Mouse (Mus musculus) liver, embryonic 14.5 days (tissue): ENCODE measurements at regions not wholly inside any gene's neighbourhood (a gene's known extent, or its start where the extent isn't known, plus 50 kb on each side); places are given as distances from the start of the nearest gene placed in this dataset.

ENCODE experiments used
- ATAC-seq: fragments of 200-750 bp; cut with Nextera tagmentation; 2 replicates; pipeline ENCODE4 v1.8.0; 2017; ENCODE audit warnings: moderate number of reproducible peaks, mild to moderate bottlenecking, moderate library complexity; ENCODE audit not compliant: insufficient read depth
- DNase-seq, 3 experiments: peaks; one replicate each; pipeline ENCODE4 v3.0.0-alpha.2; 2012 to 2013; ENCODE audit warnings: low read depth in 3 of 3, low spot score in 3 of 3
- H3K27ac ChIP-seq: fragments of 300-500 bp; sonication (generic); 2 replicates; pipeline ENCODE4 v1.5.1; 2014; ENCODE audit warnings: moderate library complexity, mild to moderate bottlenecking, control low read depth, inconsistent platforms
- H3K27me3 ChIP-seq: fragments of 300-500 bp; sonication (generic); 2 replicates; pipeline ENCODE4 v1.6.1; 2014; ENCODE audit warnings: mild to moderate bottlenecking, low read length, moderate library complexity; ENCODE audit not compliant: control insufficient read depth, insufficient read depth
- H3K36me3 ChIP-seq: fragments of 300-500 bp; sonication (generic); replicated peaks from 2 replicates; pipeline ENCODE4 v1.6.1; 2014; ENCODE audit warnings: low read depth; ENCODE audit not compliant: control insufficient read depth, insufficient read depth
- H3K4me1 ChIP-seq, 2 experiments: fragments of 200-500 bp in 1 of 2; fragments of 300-500 bp in 1 of 2; sonication (generic) in 1 of 2; replicated peaks; 2 replicates each; pipeline ENCODE4 v1.6.1; 2012 to 2014; ENCODE audit warnings: antibody characterized with exemption in 1 of 2, inconsistent platforms in 1 of 2, low read length in 1 of 2; ENCODE audit not compliant: control insufficient read depth in 2 of 2, insufficient read depth in 2 of 2
- H3K4me2 ChIP-seq: fragments of 300-500 bp; sonication (generic); 2 replicates; pipeline ENCODE4 v1.6.1; 2014; ENCODE audit warnings: low read depth, mild to moderate bottlenecking, control low read depth, moderate library complexity
- H3K4me3 ChIP-seq, 2 experiments: fragments of 200-500 bp in 1 of 2; fragments of 300-500 bp in 1 of 2; sonication (generic) in 1 of 2; 2 replicates each; pipeline ENCODE4 v1.5.1; 2012 to 2014; ENCODE audit warnings: low read depth in 2 of 2, low read length in 2 of 2, mild to moderate bottlenecking in 2 of 2, control low read depth in 1 of 2, inconsistent platforms in 1 of 2, moderate library complexity in 1 of 2; ENCODE audit not compliant: insufficient read depth in 1 of 2
- H3K9ac ChIP-seq: fragments of 300-500 bp; sonication (generic); replicated peaks from 2 replicates; pipeline ENCODE4 v1.6.1; 2014; ENCODE audit warnings: mild to moderate bottlenecking, control low read depth, moderate library complexity
- H3K9me3 ChIP-seq: fragments of 300-500 bp; sonication (generic); 2 replicates; pipeline ENCODE4 v1.6.1; 2016; ENCODE audit warnings: low read length, mixed read lengths; ENCODE audit not compliant: control insufficient read depth
- CTCF ChIP-seq: IDR thresholded peaks from 2 replicates; pipeline ENCODE4 v1.5.1; 2016; ENCODE audit warnings: antibody characterized with exemption, low read depth, control low read depth
- EP300 ChIP-seq: IDR thresholded peaks from 2 replicates; pipeline ENCODE4 v1.6.1; 2016; ENCODE audit warnings: antibody characterized with exemption, low read depth
- WGBS: fragments of 180-500 bp; shearing (Covaris S2); extraction: QIAGEN DNeasy Blood & Tissue Kit; methylation state at CpG from one replicate; pipeline ENCODE4 v1.1.7; 2014; ENCODE audit not compliant: insufficient replicate concordance; 5-methylcytosine and 5-hydroxymethylcytosine counted together

- Histone ChIP-seq H3K4me2 (no peak overlapping the region), H3K27ac (no peak overlapping the region), H3K4me3 (no peak overlapping the region), H3K36me3 (no peaks in the 10 kb centered on the region), H3K4me1 (no peaks in the 10 kb centered on the region), H3K27me3 (no peaks in the 10 kb centered on the region), H3K9ac (no peak overlapping the region), H3K9me3 (no peaks in the 10 kb centered on the region)
- TF ChIP-seq CTCF (no peak), EP300 (no peak)
- DNase-seq, result no peak
- 16% methylated on average over 2 of the region's 2 CpGs for WGBS
- no peak for ATAC-seq
These were observed 525.4 kb downstream of the Ptprc start for GRCm38 (mm10) chr1:137650082-137650481.

GRCm38 (mm10) chr1:137648832-137649231, 526.7 kb downstream of the Ptprc start:
- Histone ChIP-seq H3K4me3 (no peak overlapping the region), H3K4me1 (no peaks in the 10 kb centered on the region), H3K27me3 (no peaks in the 10 kb centered on the region), H3K36me3 (no peaks in the 10 kb centered on the region), H3K4me2 (no peak overlapping the region), H3K27ac (no peak overlapping the region), H3K9ac (no peak overlapping the region), H3K9me3 (no peaks in the 10 kb centered on the region)
- WGBS, result 57% methylated on average over 1 of the region's 1 CpGs
- no peak for TF ChIP-seq EP300
- ATAC-seq (no peak), DNase-seq (no peak)

- Histone ChIP-seq H3K4me3 (no peak overlapping the region), H3K9ac (no peak overlapping the region), H3K36me3 (no peaks in the 10 kb centered on the region), H3K27me3 (no peaks in the 10 kb centered on the region), H3K4me2 (no peak overlapping the region), H3K4me1 (no peaks in the 10 kb centered on the region), H3K9me3 (no peaks in the 10 kb centered on the region), H3K27ac (no peak overlapping the region)
- 76% methylated on average over 6 of the region's 6 CpGs for WGBS
- ATAC-seq (no peak), DNase-seq (no peak)
- TF ChIP-seq CTCF, result no peak
- no peak for TF ChIP-seq EP300
These were observed 530.9 kb downstream of the Ptprc start for GRCm38 (mm10) chr1:137644601-137645040.

- ATAC-seq, result no peak
- 56% methylated on average over 1 of the region's 1 CpGs for WGBS
- TF ChIP-seq EP300 (no peak), CTCF (no peak)
- no peak for DNase-seq
- Histone ChIP-seq H3K27me3 (no peaks in the 10 kb centered on the region), H3K4me2 (no peak overlapping the region), H3K9ac (no peak overlapping the region), H3K4me3 (no peak overlapping the region), H3K36me3 (no peaks in the 10 kb centered on the region), H3K4me1 (no peaks in the 10 kb centered on the region), H3K9me3 (no peaks in the 10 kb centered on the region), H3K27ac (no peak overlapping the region)
These were observed 532.0 kb downstream of the Ptprc start for GRCm38 (mm10) chr1:137643508-137643907.

- Histone ChIP-seq H3K27ac (no peak overlapping the region), H3K4me3 (no peak overlapping the region), H3K4me2 (no peak overlapping the region), H3K9me3 (no peaks in the 10 kb centered on the region), H3K36me3 (no peaks in the 10 kb centered on the region), H3K9ac (no peak overlapping the region), H3K27me3 (no peaks in the 10 kb centered on the region), H3K4me1 (no peaks in the 10 kb centered on the region)
- no peak for DNase-seq
- WGBS, result 35% methylated on average over 7 of the region's 7 CpGs
- TF ChIP-seq CTCF (no peak), EP300 (no peak)
- ATAC-seq, result no peak
These were observed 534.7 kb downstream of the Ptprc start for GRCm38 (mm10) chr1:137640848-137641247.
